Mouse (Mus musculus): Measurements from ENCODE around the gene Scg3.
"Not testable (repeated sequence)": the region's sequence is repeated elsewhere in the genome, so short reads cannot be mapped to it uniquely, and the experiment has no call there.

Scg3 gene

DNA sequence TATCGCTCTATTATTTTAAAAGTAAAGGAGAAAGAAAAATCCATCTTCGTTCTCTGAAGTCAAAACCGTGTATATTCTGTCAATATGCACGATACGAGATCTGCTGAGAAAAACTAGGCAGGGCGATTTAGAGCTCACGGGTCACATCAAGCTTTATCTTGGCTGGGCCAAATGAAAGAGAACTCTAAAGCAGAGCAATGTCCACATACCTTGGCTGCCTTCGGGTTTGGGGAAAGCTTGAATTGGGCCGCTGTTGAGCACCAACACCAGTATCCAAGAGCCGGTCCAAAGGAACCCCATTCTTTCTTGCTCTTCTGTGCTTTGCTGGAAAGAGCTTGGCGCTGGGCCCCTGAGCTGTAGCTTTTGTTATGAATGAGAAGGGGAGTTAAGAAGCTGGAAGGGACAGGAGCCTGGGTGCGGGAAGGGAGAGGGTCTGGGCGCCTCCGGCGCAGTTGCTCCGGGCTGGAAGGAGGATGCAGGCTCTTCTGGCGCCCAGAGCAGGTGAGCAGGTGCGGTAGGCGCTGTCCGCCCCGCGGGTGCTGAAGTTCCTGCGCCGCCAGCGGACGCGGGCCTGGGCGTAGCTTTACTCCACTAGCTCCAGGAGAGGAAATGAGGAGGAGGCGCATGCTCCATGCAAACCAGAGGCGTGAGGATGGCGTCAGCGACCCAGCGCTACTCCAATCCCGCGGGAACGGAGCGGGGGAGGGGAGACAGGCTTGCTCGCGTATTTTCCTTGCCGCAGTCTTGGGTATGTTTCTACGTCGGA is at the start of gene Scg3:
Gene Scg3 (minus strand): TSS at position 631 of the 766 bp plus-strand sequence.
- peak; percentile 5 for DNase-seq (ENCODE audit: low read depth, low spot score)
- Histone ChIP-seq H3K27me3 (ENCODE audit: control insufficient read depth, insufficient read depth, low read length, poor library complexity, severe bottlenecking) (no peaks in the 10 kb centered on the region), H3K36me3 (ENCODE audit: control insufficient read depth, insufficient read depth, low read length, poor library complexity, severe bottlenecking) (no peaks in the 10 kb centered on the region)

- peak; percentile 74 for DNase-seq (ENCODE audit: low read depth, low spot score)
- H3K27me3 ChIP-seq (ENCODE audit: control insufficient read depth, insufficient read depth, low read length, poor library complexity, severe bottlenecking): no peaks in the 10 kb centered on the region
- H3K36me3 ChIP-seq (ENCODE audit: control insufficient read depth, insufficient read depth, low read length, poor library complexity, severe bottlenecking): no peaks in the 10 kb centered on the region
These were observed 36.3 kb upstream of the Scg3 start for GRCm38 (mm10) chr9:75719952-75720687.

DNA sequence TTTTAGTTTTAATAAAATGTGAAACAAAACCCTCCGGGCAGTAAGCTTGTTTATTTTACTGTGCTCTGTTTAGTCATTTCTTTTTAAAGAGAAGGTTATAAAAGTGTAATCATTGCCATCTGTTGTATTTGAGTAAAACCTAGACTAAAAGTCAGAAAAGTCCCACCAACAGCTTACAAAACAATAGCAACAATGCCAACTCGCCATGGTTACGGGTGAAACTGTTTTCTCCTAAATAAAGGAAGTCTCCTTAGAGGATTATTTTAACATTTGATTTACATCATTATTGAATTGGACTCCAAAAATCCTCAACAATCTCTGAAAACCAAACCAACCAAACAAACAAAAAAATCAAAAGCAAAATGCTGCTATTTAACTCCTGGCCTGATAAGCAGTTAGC is 35.6 kb upstream of the Scg3 start:
- no peaks in the 10 kb centered on the region for H3K27me3 ChIP-seq (ENCODE audit: control insufficient read depth, insufficient read depth, low read length, poor library complexity, severe bottlenecking)
- no peaks in the 10 kb centered on the region for H3K36me3 ChIP-seq (ENCODE audit: control insufficient read depth, insufficient read depth, low read length, poor library complexity, severe bottlenecking)
- no peak for DNase-seq (ENCODE audit: low read depth, low spot score)

DNA sequence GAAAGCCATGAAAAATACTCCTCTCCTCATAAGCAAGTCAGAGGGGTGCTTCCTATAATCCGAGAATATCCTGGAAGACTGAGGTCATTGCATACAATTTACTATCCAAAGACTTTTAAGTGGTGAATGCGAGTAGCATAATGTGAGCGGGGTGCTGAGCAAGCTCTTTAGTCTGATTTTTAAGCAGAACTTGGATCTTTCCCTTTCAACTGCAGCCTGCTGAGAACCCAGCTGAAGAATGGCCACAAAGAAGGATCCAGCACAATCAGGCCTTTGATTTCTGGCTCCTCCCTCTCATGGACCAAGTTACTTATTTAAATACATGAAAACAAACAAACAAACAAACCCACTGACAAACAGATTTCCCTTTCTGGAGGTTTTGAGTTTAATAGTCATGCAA is 916 bp upstream of the Scg3 start:
- Histone ChIP-seq H3K27me3 (ENCODE audit: control insufficient read depth, insufficient read depth, low read length, poor library complexity, severe bottlenecking) (no peaks in the 10 kb centered on the region), H3K36me3 (ENCODE audit: control insufficient read depth, insufficient read depth, low read length, poor library complexity, severe bottlenecking) (no peaks in the 10 kb centered on the region)
- DNase-seq (ENCODE audit: low read depth, low spot score): no peak

DNA sequence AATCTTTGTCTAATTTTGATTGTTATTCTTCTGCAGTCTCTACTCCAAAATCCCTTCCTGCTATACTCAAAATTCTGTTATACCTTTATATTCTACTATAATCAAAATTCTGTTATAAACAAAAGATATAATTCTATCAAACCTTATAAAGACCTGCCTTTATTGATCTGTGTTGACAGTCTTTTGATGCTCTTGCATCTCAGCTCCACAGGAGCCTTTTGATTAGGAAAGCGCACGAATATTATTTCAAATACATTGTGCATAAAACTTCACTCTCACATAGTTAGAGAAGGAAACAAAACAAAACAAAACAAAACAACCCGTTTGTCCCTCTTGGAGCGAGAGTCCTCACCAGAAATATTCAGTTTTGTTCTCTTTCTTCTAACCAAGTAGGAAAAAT is 436 bp upstream of the Scg3 start:
- H3K27me3 ChIP-seq (ENCODE audit: control insufficient read depth, insufficient read depth, low read length, poor library complexity, severe bottlenecking): no peaks in the 10 kb centered on the region
- DNase-seq (ENCODE audit: low read depth, low spot score): no peak
- no peaks in the 10 kb centered on the region for H3K36me3 ChIP-seq (ENCODE audit: control insufficient read depth, insufficient read depth, low read length, poor library complexity, severe bottlenecking)

GRCm38 (mm10) chr9:75680606-75681005 is 3.2 kb downstream of the Scg3 start:
- DNase-seq (ENCODE audit: low read depth, low spot score): no peak
- H3K36me3 ChIP-seq (ENCODE audit: control insufficient read depth, insufficient read depth, low read length, poor library complexity, severe bottlenecking): no peaks in the 10 kb centered on the region
- H3K27me3 ChIP-seq (ENCODE audit: control insufficient read depth, insufficient read depth, low read length, poor library complexity, severe bottlenecking): no peaks in the 10 kb centered on the region

GRCm38 (mm10) chr9:75679629-75680028 is 4.2 kb downstream of the Scg3 start:
- no peaks in the 10 kb centered on the region for H3K36me3 ChIP-seq (ENCODE audit: control insufficient read depth, insufficient read depth, low read length, poor library complexity, severe bottlenecking)
- H3K27me3 ChIP-seq (ENCODE audit: control insufficient read depth, insufficient read depth, low read length, poor library complexity, severe bottlenecking): no peaks in the 10 kb centered on the region
- DNase-seq (ENCODE audit: low read depth, low spot score): no peak

DNA sequence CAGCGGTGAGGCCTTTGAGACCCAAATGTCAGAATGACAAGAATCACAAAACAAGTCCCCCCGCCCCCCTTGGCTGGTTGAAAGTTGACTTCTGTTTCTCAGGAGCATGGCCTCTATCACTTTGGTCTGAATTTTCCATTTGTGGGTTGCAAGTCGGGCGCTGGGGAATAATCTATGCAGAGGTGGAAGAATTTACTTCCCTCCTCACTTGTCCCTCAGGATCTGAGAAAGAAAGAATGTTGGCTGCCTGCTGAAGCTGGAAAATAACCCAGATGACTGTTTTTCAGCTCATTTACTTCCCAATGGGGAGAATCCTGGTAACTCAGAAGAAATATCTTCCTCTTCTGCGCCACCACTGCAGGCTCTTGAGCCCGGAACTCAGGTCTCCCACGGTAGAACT is 5.5 kb downstream of the Scg3 start:
- H3K27me3 ChIP-seq (ENCODE audit: control insufficient read depth, insufficient read depth, low read length, poor library complexity, severe bottlenecking): no peaks in the 10 kb centered on the region
- no peaks in the 10 kb centered on the region for H3K36me3 ChIP-seq (ENCODE audit: control insufficient read depth, insufficient read depth, low read length, poor library complexity, severe bottlenecking)
- no peak for DNase-seq (ENCODE audit: low read depth, low spot score)

DNA sequence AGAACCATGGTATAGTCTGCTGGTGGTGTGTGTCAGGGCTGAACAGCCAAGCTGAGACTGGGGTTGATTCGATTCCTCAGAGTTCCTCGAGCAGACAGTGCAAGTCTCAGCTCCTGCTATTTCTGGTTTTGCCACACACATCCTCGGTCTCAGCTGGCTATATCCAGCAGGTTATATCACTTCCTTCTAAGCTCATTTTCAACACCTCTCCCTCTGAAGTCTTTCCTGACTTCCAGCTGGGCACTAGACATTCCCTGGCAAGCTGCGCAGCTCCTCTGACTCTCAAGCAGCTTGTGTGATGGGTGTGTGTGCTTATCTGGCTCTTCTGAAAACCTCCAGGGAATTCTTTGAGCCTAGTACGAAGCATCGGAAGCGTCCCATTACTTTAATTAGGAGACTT is 7.6 kb downstream of the Scg3 start:
- no peaks in the 10 kb centered on the region for H3K27me3 ChIP-seq (ENCODE audit: control insufficient read depth, insufficient read depth, low read length, poor library complexity, severe bottlenecking)
- no peak for DNase-seq (ENCODE audit: low read depth, low spot score)
- H3K36me3 ChIP-seq (ENCODE audit: control insufficient read depth, insufficient read depth, low read length, poor library complexity, severe bottlenecking): no peaks in the 10 kb centered on the region

GRCm38 (mm10) chr9:75672769-75673168 is 11.1 kb downstream of the Scg3 start:
- no peaks in the 10 kb centered on the region for H3K27me3 ChIP-seq (ENCODE audit: control insufficient read depth, insufficient read depth, low read length, poor library complexity, severe bottlenecking)
- no peak for DNase-seq (ENCODE audit: low read depth, low spot score)
- H3K36me3 ChIP-seq (ENCODE audit: control insufficient read depth, insufficient read depth, low read length, poor library complexity, severe bottlenecking): no peaks in the 10 kb centered on the region

DNA sequence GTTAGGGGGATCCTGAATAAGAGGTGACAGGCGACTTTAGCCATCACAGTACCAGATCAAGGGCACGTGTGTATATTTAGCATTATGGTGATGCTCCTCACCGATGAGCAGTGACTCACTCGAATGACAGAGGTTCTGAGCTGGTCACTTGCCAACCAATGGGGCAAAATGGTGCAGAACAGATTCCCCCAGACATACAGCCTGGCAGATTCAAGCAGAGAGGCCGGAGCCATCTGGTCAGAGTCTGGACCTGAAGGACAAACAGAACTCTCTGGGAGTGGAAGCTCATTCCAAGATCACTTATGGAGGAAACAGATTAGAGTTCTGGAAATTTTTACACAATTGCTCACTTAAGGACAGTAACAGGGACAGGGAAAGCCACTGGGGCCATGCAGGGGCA is 17.2 kb downstream of the Scg3 start:
- no peak for DNase-seq (ENCODE audit: low read depth, low spot score)
- Histone ChIP-seq H3K27me3 (ENCODE audit: control insufficient read depth, insufficient read depth, low read length, poor library complexity, severe bottlenecking) (no peaks in the 10 kb centered on the region), H3K36me3 (ENCODE audit: control insufficient read depth, insufficient read depth, low read length, poor library complexity, severe bottlenecking) (no peaks in the 10 kb centered on the region)

DNA sequence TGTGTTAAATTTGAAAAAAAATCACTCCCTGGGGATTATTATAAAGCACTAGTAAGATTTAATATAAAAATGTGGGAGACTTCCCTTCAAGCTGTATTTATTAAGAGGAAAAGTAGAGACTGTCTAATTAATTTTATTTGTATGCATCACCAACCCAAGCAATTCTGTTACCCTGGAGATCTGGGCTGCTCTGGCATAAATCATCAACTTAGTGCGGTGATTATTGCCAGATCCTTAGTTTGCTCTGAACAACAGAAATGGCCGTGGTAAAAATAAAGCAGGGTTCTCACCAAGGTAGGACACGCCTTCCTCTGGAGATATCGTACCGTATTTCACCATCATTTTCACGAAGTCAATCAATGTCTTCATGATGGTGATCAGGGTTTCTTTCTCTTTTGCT is 18.5 kb downstream of the Scg3 start:
- no peak for DNase-seq (ENCODE audit: low read depth, low spot score)
- Histone ChIP-seq H3K36me3 (ENCODE audit: control insufficient read depth, insufficient read depth, low read length, poor library complexity, severe bottlenecking) (no peaks in the 10 kb centered on the region), H3K27me3 (ENCODE audit: control insufficient read depth, insufficient read depth, low read length, poor library complexity, severe bottlenecking) (no peaks in the 10 kb centered on the region)

- H3K27me3 ChIP-seq (ENCODE audit: control insufficient read depth, insufficient read depth, low read length, poor library complexity, severe bottlenecking): no peaks in the 10 kb centered on the region
- no peak for DNase-seq (ENCODE audit: low read depth, low spot score)
- no peaks in the 10 kb centered on the region for H3K36me3 ChIP-seq (ENCODE audit: control insufficient read depth, insufficient read depth, low read length, poor library complexity, severe bottlenecking)
These were observed 22.9 kb downstream of the Scg3 start for GRCm38 (mm10) chr9:75660917-75661316.

- H3K27me3 ChIP-seq (ENCODE audit: control insufficient read depth, insufficient read depth, low read length, poor library complexity, severe bottlenecking); DNase-seq (ENCODE audit: low read depth, low spot score); H3K36me3 ChIP-seq (ENCODE audit: control insufficient read depth, insufficient read depth, low read length, poor library complexity, severe bottlenecking): not testable (repeated sequence)
These were observed 27.4 kb downstream of the Scg3 start for GRCm38 (mm10) chr9:75656456-75656855.

DNA sequence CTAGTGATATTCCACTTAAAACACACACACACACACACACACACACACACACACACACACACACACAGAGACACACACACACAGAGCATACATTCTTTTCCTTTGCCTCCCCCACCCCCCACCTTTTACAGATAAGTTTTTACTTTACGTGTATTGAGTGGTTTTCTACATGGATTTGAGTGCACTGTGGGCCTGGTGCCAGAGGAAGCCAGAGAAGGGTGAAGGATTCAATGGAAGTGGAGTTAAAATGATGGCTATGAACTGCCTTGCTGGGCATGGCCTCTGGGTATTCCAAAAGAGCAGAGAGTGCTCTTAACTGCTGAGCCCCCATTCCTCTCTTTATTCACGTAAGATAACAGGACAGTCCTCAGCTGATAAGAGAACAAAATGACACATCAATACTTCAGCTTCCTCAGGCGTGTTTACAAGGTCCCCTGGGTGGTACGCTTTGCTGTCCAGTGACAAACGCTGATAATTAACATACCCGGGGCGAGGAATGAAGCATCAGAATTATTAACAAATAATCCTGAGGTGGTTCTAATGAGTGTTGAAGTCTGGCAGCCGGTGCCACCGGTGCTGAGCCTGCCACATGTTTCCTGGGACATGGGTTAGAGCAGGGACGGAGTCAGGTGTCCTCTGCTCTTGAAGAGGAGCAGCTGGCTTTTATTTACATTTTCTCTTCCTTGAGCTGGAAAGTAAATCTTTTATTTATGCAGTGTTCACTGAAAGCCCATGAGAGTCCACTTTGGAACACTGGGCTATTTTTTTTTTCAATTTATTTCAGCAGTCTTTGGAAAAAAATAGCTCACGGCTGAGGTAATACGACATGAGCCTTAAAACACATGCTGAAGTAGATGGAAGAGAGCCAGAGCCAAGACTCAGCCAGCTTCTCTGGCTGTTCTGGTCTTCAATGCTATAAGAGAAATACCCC is 29.6 kb downstream of the Scg3 start:
- no peak for DNase-seq (ENCODE audit: low read depth, low spot score)
- H3K36me3 ChIP-seq (ENCODE audit: control insufficient read depth, insufficient read depth, low read length, poor library complexity, severe bottlenecking): no peaks in the 10 kb centered on the region
- H3K27me3 ChIP-seq (ENCODE audit: control insufficient read depth, insufficient read depth, low read length, poor library complexity, severe bottlenecking): no peaks in the 10 kb centered on the region

Data from splenic B cell, adult 2 months (primary cell).